ENCODE assay signal across 12 mouse cellular contexts in the genomic region with DNA sequence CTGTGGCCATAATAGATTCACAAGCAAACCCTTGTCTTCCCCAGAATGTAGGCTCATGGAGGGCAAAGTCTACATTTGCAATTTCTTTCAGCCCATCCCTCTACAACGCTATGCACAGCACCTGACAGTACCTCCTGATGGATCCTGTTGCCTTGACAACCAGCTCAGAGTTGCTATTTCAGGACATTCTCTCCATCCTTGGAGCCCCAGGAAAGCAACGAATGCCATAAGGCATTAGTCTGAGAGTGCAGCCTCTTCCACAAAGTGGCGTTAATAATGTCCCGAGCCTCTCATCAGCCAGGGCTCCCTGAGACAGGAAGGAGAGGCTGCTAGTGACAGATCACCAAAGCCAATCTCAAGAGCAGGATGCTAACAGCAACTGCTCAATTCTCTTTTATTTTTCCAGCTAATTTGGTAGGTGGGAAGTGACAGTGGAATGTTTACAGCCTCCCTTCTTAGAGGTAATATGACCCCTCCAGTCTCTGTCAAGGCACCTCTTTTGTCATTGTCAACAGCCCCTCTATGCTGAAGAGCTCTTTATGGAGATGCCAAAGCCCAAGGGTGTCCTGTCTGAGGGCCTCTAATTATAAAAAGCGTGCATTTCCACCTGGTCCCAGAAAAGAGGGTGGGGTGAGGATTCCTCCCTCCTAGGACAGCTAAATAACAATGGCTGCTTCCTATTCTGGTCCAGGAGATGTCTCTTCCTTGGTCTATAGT.
A peak's percentile ranks its signal among the peaks of the same experiment; 100 is the strongest.
DNase-seq lines count a peak whose midpoint lies in the region; ATAC-seq and TF ChIP-seq lines count a peak whose summit lies in the region.
"Had no signal": no experiment of that assay in that cellular context is flagged by ENCODE, and none has a peak within 500 bp of the region (broad histone marks: within the 10 kb centered on the region; RNA-seq: fewer than 3 reads in every experiment).

No protein-coding gene starts in this region.

- H3K36me3 ChIP-seq in hindbrain, embryonic 14.5 days (replicated peaks; ENCODE audit: control insufficient read depth, insufficient read depth): no peaks in the 10 kb centered on the region
- H3K36me3 ChIP-seq in neural tube, embryonic 13.5 days: no peaks in the 10 kb centered on the region
- H3K36me3 ChIP-seq in liver, postnatal 0 days (replicated peaks; ENCODE audit: insufficient read depth, low read length): no peaks in the 10 kb centered on the region
- H3K36me3 ChIP-seq: liver, embryonic 12.5 days had no signal

- WGBS in hindbrain, embryonic 14.5 days: 30% methylated on average over 5 of the region's 5 CpGs
- 15% methylated on average over 5 of the region's 5 CpGs for WGBS in neural tube, embryonic 13.5 days
- 27% methylated on average over 5 of the region's 5 CpGs for WGBS in liver, postnatal 0 days (ENCODE audit: insufficient replicate concordance)

- 0 out of 2 replicates have a peak, but pooled peaks cover 11% of the 10 kb centered on the region for H3K4me1 ChIP-seq in hindbrain, embryonic 14.5 days (replicated peaks; ENCODE audit: control insufficient read depth, insufficient read depth, low read length)
- H3K4me1 ChIP-seq in neural tube, embryonic 13.5 days (replicated peaks): peaks cover 10% of the 10 kb centered on the region
- H3K4me1 ChIP-seq in liver, postnatal 0 days (ENCODE audit: insufficient read depth): no peaks in the 10 kb centered on the region
- H3K4me1 ChIP-seq: liver, embryonic 12.5 days had no signal

- no peak for TF ChIP-seq EP300 in liver, postnatal 0 days (IDR thresholded peaks at IDR 0.05; ENCODE audit: low read depth)

- DNase-seq in layer of hippocampus, adult 8-10 months (ENCODE audit: low spot score in 2 of 2): peak; percentile 23 to 29
- DNase-seq in layer of hippocampus, postnatal 14 days (ENCODE audit: low spot score in 2 of 2): no peak
- peak; percentile 87 for DNase-seq in cerebellum, adult 9-10 months
- peak; percentile 58 for DNase-seq in hindbrain, embryonic 14.5 days (ENCODE audit: low spot score)
- no peak for DNase-seq in lung, postnatal 36 days
- DNase-seq in gastrocnemius, adult 8-10 months (ENCODE audit: low spot score in 2 of 2): no peak
- DNase-seq in liver, postnatal 0 days: no peak
- DNase-seq: kidney, postnatal 25 days; thymus, adult 18-20 months had no signal

- no peak for TF ChIP-seq CTCF in liver, postnatal 0 days (IDR thresholded peaks at IDR 0.05; ENCODE audit: low read depth)

- H3K27me3 ChIP-seq in hindbrain, embryonic 14.5 days (ENCODE audit: control insufficient read depth, insufficient read depth, low read length): no peaks in the 10 kb centered on the region
- H3K27me3 ChIP-seq in neural tube, embryonic 13.5 days: no peaks in the 10 kb centered on the region
- H3K27me3 ChIP-seq in liver, postnatal 0 days (ENCODE audit: insufficient read depth, low read length): no peaks in the 10 kb centered on the region
- H3K27me3 ChIP-seq: liver, embryonic 12.5 days had no signal

- H3K4me2 ChIP-seq in hindbrain, embryonic 14.5 days (replicated peaks): no peak overlapping the region
- no peak overlapping the region for H3K4me2 ChIP-seq in neural tube, embryonic 13.5 days
- H3K4me2 ChIP-seq in liver, postnatal 0 days (ENCODE audit: low read depth, low read length): no peak overlapping the region
- H3K4me2 ChIP-seq: liver, embryonic 12.5 days had no signal

- no peak overlapping the region for H3K9ac ChIP-seq in hindbrain, embryonic 14.5 days
- H3K9ac ChIP-seq in neural tube, embryonic 13.5 days: no peak overlapping the region
- H3K9ac ChIP-seq in liver, postnatal 0 days (replicated peaks): no peak overlapping the region
- H3K9ac ChIP-seq: liver, embryonic 12.5 days had no signal

- H3K27ac ChIP-seq in hindbrain, embryonic 14.5 days: peak overlapping the region; percentile 65
- H3K27ac ChIP-seq in neural tube, embryonic 13.5 days (replicated peaks): peak overlapping the region; percentile 56; the same call in 1 of the 2 replicates
- H3K27ac ChIP-seq in liver, postnatal 0 days (ENCODE audit: low read depth): no peak overlapping the region
- H3K27ac ChIP-seq: liver, embryonic 12.5 days had no signal

- ATAC-seq in hindbrain, embryonic 14.5 days (ENCODE audit: low FRiP score): peak; percentile 75; the same call in 1 of the 2 replicates
- peak; percentile 40; the same call in 1 of the 2 replicates for ATAC-seq in neural tube, embryonic 13.5 days (ENCODE audit: low read depth)
- ATAC-seq in liver, postnatal 0 days: no peak
- ATAC-seq: CD4-positive, CD25-positive, alpha-beta regulatory T cell, adult 4 months; liver, embryonic 12.5 days had no signal

- H3K4me3 ChIP-seq in hindbrain, embryonic 14.5 days (replicated peaks; ENCODE audit: low read length): no peak overlapping the region
- H3K4me3 ChIP-seq in neural tube, embryonic 13.5 days: no peak overlapping the region
- H3K4me3 ChIP-seq in liver, postnatal 0 days (ENCODE audit: low read depth, low read length): no peak overlapping the region
- H3K4me3 ChIP-seq: liver, embryonic 12.5 days had no signal

- peaks cover 4% of the 10 kb centered on the region; the same call in 1 of the 2 replicates for H3K9me3 ChIP-seq in hindbrain, embryonic 14.5 days (ENCODE audit: control insufficient read depth, low read length)
- peaks cover 3% of the 10 kb centered on the region; the same call in 1 of the 2 replicates for H3K9me3 ChIP-seq in neural tube, embryonic 13.5 days
- no peaks in the 10 kb centered on the region for H3K9me3 ChIP-seq in liver, postnatal 0 days (ENCODE audit: low read length)

Comparison
In these comparisons a context has a peak if more than half of its experiments do, and no peak if none do; other contexts are left out.
1. DNase-seq: peak in layer of hippocampus, adult 8-10 months (2 of 2), cerebellum, adult 9-10 months (single experiment) and hindbrain, embryonic 14.5 days (single experiment); none in layer of hippocampus, postnatal 14 days (0 of 2), lung, postnatal 36 days (single experiment), gastrocnemius, adult 8-10 months (0 of 2) and liver, postnatal 0 days (single experiment).